Mouse (Mus musculus): ENCODE measurements around the gene Pgap3.

GRCm38 (mm10) chr11:98408872-98409271, 8.6 kb upstream of the Pgap3 start:
- TF ChIP-seq GATA1 (IDR thresholded peaks at IDR 0.05; ENCODE audit: low read length), result no peak
- no peak for TF ChIP-seq TAL1 (IDR thresholded peaks at IDR 0.05; ENCODE audit: low read length)

All from erythroblast, embryonic 14.5 days (primary cell).